Comparison of ENCODE assay signal across 17 mouse cellular contexts in genomic region chr2:73580166-73580565, GRCm38 (mm10). TPM values are rescaled to one million over a fixed set of nuclear protein-coding genes. Genes with fewer than 3 reads are reported as not detected.
"Had no signal": no experiment of that assay in that cellular context is flagged by ENCODE, and none has a peak within 500 bp of the region (broad histone marks: within the 10 kb centered on the region; RNA-seq: fewer than 3 reads in every experiment).

Gene Chrna1, minus strand, starts transcription at chr2:73580338.

- ATAC-seq: liver, embryonic 12.5 days; midbrain, embryonic 15.5 days had no signal

- H3K9me3 ChIP-seq: liver, embryonic 12.5 days; megakaryocyte, embryonic 14.5 days; midbrain, embryonic 15.5 days; stomach, embryonic 15.5 days had no signal

- H3K27me3 ChIP-seq: midbrain, embryonic 15.5 days; stomach, embryonic 15.5 days had no signal

- H3K4me2 ChIP-seq: liver, embryonic 12.5 days; lung, embryonic 14.5 days; midbrain, embryonic 11.5 days; midbrain, embryonic 15.5 days; stomach, embryonic 15.5 days had no signal

- H3K4me3 ChIP-seq: left cerebral cortex, adult 2 months; liver, embryonic 12.5 days; megakaryocyte, embryonic 14.5 days; midbrain, embryonic 15.5 days; stomach, embryonic 15.5 days had no signal

- DNase-seq: kidney, adult 11 months; kidney, adult 9 months; kidney, postnatal 4 days; lung, embryonic 14.5 days; lung, postnatal 14 days; right cerebral cortex, postnatal 4 days; spleen, adult 18-20 months; thymus, adult 2 months; thymus, postnatal 25 days had no signal

- H3K27ac ChIP-seq: kidney, postnatal 0 days; left cerebral cortex, adult 2 months; liver, embryonic 12.5 days; macrophage; midbrain, embryonic 15.5 days; stomach, embryonic 15.5 days had no signal

- H3K36me3 ChIP-seq: liver, embryonic 12.5 days; midbrain, embryonic 15.5 days; stomach, embryonic 15.5 days had no signal

- H3K9ac ChIP-seq: liver, embryonic 12.5 days; lung, embryonic 14.5 days; midbrain, embryonic 15.5 days; stomach, embryonic 15.5 days had no signal

RNA-seq across cellular contexts. Expression of gene Chrna1, which starts in this region (rescaled TPM):
- polyA plus RNA-seq: macrophage had no signal
